Mouse (Mus musculus) heart, postnatal 4 days (tissue): ENCODE data around the gene Sap30l. TPM values are rescaled to one million over a fixed set of nuclear protein-coding genes. Genes with fewer than 3 reads are reported as not detected.

Experiments
- total RNA-seq, 2 experiments: library from RNA; stranded (reverse); gene quantifications; 2 replicates each; pipeline ENCODE4 v1.2.3; 2021

Gene Sap30l
- total RNA-seq, 2 experiments from 2014 or later, result 31.9 to 36.7 TPM

Other genes starting within 250 kb of the Sap30l start
- 1 to 10 TPM; 8.2 to 9.1 TPM for gene Galnt10, start 156.2 kb upstream of the Sap30l start, total RNA-seq
- under 1 TPM; 0.74 to 0.81 TPM for gene Hand1, start 31.2 kb downstream of the Sap30l start, total RNA-seq
- 10 to 100 TPM; 69.6 to 69.9 TPM for gene Larp1, start 207.4 kb downstream of the Sap30l start, total RNA-seq